ENCODE assay signal across 1 mouse cellular context in the genomic region with DNA sequence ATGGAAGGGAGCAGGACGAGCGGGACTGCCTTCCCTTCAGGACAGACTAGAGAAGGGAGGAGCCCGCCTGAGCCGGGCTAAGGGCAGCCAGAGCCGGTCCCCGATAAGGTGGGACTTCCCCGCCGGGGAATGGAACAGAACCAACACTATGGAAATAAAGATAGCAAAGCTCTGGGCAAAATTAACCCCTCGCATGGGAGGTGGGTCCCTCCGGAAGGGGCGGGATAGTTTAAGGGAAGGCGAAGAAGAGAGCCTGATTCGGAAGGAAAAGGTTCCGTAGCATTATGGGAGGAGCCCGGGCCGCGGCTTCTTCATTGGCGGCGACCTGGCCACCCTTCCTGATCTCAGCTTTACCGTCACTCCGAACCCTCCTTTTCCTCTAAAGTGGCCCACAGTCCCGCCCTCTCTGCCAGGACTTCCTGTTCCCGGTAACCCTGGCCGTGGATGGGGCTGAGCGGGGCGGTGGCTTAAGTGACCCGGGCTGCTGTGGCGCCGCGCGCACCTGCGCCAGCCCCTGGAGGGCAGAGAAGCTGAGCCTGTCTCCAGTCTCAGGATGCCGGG.
TF ChIP-seq lines count a peak whose summit lies in the region.

Gene Rnf31 (plus strand): TSS at position 378 of the 561 bp plus-strand sequence.

TF ChIP-seq in CH12.LX, 34 proteins besides CTCF, POLR2A, EP300 and RAD21 (continued from another document):
- TF ChIP-seq ELF1 (IDR thresholded peaks at IDR 0.05; ENCODE audit: low read depth, low read length): peak; percentile 95
- peak; percentile 16 for TF ChIP-seq SIN3A (IDR thresholded peaks at IDR 0.05; ENCODE audit: low read length)
- TF ChIP-seq MXI1 (IDR thresholded peaks at IDR 0.05; ENCODE audit: low read depth, low read length): no peak; the same call in none of the 2 replicates
- TF ChIP-seq TCF12 (IDR thresholded peaks at IDR 0.05; ENCODE audit: low read depth, low read length): peak; percentile 60; the same call in 1 of the 2 replicates
- TF ChIP-seq CHD1 (IDR thresholded peaks at IDR 0.05; ENCODE audit: low read depth, low read length): peak; percentile 64; the same call in 1 of the 2 replicates
- 0 out of 2 replicates have a peak, but pooled peaks have one; percentile 9 for TF ChIP-seq MEF2A (IDR thresholded peaks at IDR 0.05; ENCODE audit: borderline replicate concordance, low read depth, low read length)
- peak; percentile 80 for TF ChIP-seq HCFC1 (IDR thresholded peaks at IDR 0.05; ENCODE audit: low read depth, low read length)
- TF ChIP-seq ZMIZ1 (IDR thresholded peaks at IDR 0.05; ENCODE audit: low read depth, low read length): no peak; the same call in 1 of the 2 replicates
- peak; percentile 36 for TF ChIP-seq MAX (IDR thresholded peaks at IDR 0.05; ENCODE audit: low read length)
- 0 out of 2 replicates have a peak, but pooled peaks have one; percentile 18 for TF ChIP-seq UBTF (IDR thresholded peaks at IDR 0.05; ENCODE audit: low read depth, low read length)
- peak; percentile 56; the same call in 1 of the 2 replicates for TF ChIP-seq NELFE (IDR thresholded peaks at IDR 0.05; ENCODE audit: low read depth, low read length)
- TF ChIP-seq MYC (IDR thresholded peaks at IDR 0.05; ENCODE audit: low read depth, low read length): no peak
- TF ChIP-seq JUN (IDR thresholded peaks at IDR 0.05; ENCODE audit: insufficient read depth, low read depth, low read length): no peak
- TF ChIP-seq IRF4 (IDR thresholded peaks at IDR 0.05; ENCODE audit: low read depth, low read length): 0 out of 2 replicates have a peak, but pooled peaks have one; percentile 6
